Mouse (Mus musculus): ENCODE results near the gene Rcc1l. TPM values are rescaled to one million over a fixed set of nuclear protein-coding genes. Genes with fewer than 3 reads are reported as not detected.

Rcc1l gene
- polyA plus RNA-seq, 1 experiment, result 18.0 TPM

GRCm38 (mm10) chr5:134141236-134141635 lies 35.3 kb downstream of the Rcc1l start:
- Histone ChIP-seq H3K27me3 (ENCODE audit: control insufficient read depth, insufficient read depth, low read length) (no peaks in the 10 kb centered on the region), H3K27ac (ENCODE audit: control insufficient read depth, insufficient read depth, low read length) (no peak overlapping the region), H3K4me3 (ENCODE audit: control insufficient read depth, insufficient read depth, low read length) (no peak overlapping the region), H3K4me1 (replicated peaks; ENCODE audit: control insufficient read depth, insufficient read depth, low read length) (no peaks in the 10 kb centered on the region), H3K36me3 (ENCODE audit: control insufficient read depth, insufficient read depth, low read length) (no peaks in the 10 kb centered on the region)
- no peak for TF ChIP-seq POLR2A (IDR thresholded peaks at IDR 0.05; ENCODE audit: control insufficient read depth, extremely low read depth, insufficient read depth, low read length, poor library complexity)
- no peak for TF ChIP-seq CTCF (IDR thresholded peaks at IDR 0.05; ENCODE audit: borderline replicate concordance, control insufficient read depth, extremely low read depth, insufficient read depth, low read length, poor library complexity)
- 96% methylated on average over 7 of the region's 7 CpGs for WGBS
- no peak for DNase-seq

GRCm38 (mm10) chr5:134139429-134139828 lies 37.1 kb downstream of the Rcc1l start:
- 94% methylated on average over 6 of the region's 6 CpGs for WGBS
- no peaks in the 10 kb centered on the region for H3K27me3 ChIP-seq (ENCODE audit: control insufficient read depth, insufficient read depth, low read length)
- TF ChIP-seq CTCF (IDR thresholded peaks at IDR 0.05; ENCODE audit: borderline replicate concordance, control insufficient read depth, extremely low read depth, insufficient read depth, low read length, poor library complexity) (no peak), POLR2A (IDR thresholded peaks at IDR 0.05; ENCODE audit: control insufficient read depth, extremely low read depth, insufficient read depth, low read length, poor library complexity) (no peak)
- H3K27ac ChIP-seq (ENCODE audit: control insufficient read depth, insufficient read depth, low read length), result no peak overlapping the region
- DNase-seq, result peak; percentile 7
- H3K4me1 ChIP-seq (replicated peaks; ENCODE audit: control insufficient read depth, insufficient read depth, low read length), result no peaks in the 10 kb centered on the region
- H3K4me3 ChIP-seq (ENCODE audit: control insufficient read depth, insufficient read depth, low read length), result no peak overlapping the region
- H3K36me3 ChIP-seq (ENCODE audit: control insufficient read depth, insufficient read depth, low read length), result no peaks in the 10 kb centered on the region

GRCm38 (mm10) chr5:134137933-134138332 lies 38.6 kb downstream of the Rcc1l start:
- TF ChIP-seq CTCF (IDR thresholded peaks at IDR 0.05; ENCODE audit: borderline replicate concordance, control insufficient read depth, extremely low read depth, insufficient read depth, low read length, poor library complexity) (no peak), POLR2A (IDR thresholded peaks at IDR 0.05; ENCODE audit: control insufficient read depth, extremely low read depth, insufficient read depth, low read length, poor library complexity) (no peak)
- Histone ChIP-seq H3K27ac (ENCODE audit: control insufficient read depth, insufficient read depth, low read length) (no peak overlapping the region), H3K4me3 (ENCODE audit: control insufficient read depth, insufficient read depth, low read length) (no peak overlapping the region), H3K4me1 (replicated peaks; ENCODE audit: control insufficient read depth, insufficient read depth, low read length) (no peaks in the 10 kb centered on the region), H3K36me3 (ENCODE audit: control insufficient read depth, insufficient read depth, low read length) (no peaks in the 10 kb centered on the region), H3K27me3 (ENCODE audit: control insufficient read depth, insufficient read depth, low read length) (no peaks in the 10 kb centered on the region)
- no peak for DNase-seq
- 97% methylated on average over 5 of the region's 5 CpGs for WGBS

GRCm38 (mm10) chr5:134136022-134136421 lies 40.6 kb downstream of the Rcc1l start:
- Histone ChIP-seq H3K4me1 (replicated peaks; ENCODE audit: control insufficient read depth, insufficient read depth, low read length) (no peaks in the 10 kb centered on the region), H3K36me3 (ENCODE audit: control insufficient read depth, insufficient read depth, low read length) (no peaks in the 10 kb centered on the region), H3K27me3 (ENCODE audit: control insufficient read depth, insufficient read depth, low read length) (no peaks in the 10 kb centered on the region), H3K4me3 (ENCODE audit: control insufficient read depth, insufficient read depth, low read length) (no peak overlapping the region), H3K27ac (ENCODE audit: control insufficient read depth, insufficient read depth, low read length) (no peak overlapping the region)
- DNase-seq, result no peak
- 97% methylated on average over 12 of the region's 12 CpGs for WGBS
- TF ChIP-seq CTCF (IDR thresholded peaks at IDR 0.05; ENCODE audit: borderline replicate concordance, control insufficient read depth, extremely low read depth, insufficient read depth, low read length, poor library complexity) (no peak), POLR2A (IDR thresholded peaks at IDR 0.05; ENCODE audit: control insufficient read depth, extremely low read depth, insufficient read depth, low read length, poor library complexity) (no peak)

- TF ChIP-seq POLR2A (IDR thresholded peaks at IDR 0.05; ENCODE audit: control insufficient read depth, extremely low read depth, insufficient read depth, low read length, poor library complexity) (no peak), CTCF (IDR thresholded peaks at IDR 0.05; ENCODE audit: borderline replicate concordance, control insufficient read depth, extremely low read depth, insufficient read depth, low read length, poor library complexity) (no peak)
- no peak for DNase-seq
- WGBS, result 69% methylated on average over 4 of the region's 4 CpGs
- H3K4me1 ChIP-seq (replicated peaks; ENCODE audit: control insufficient read depth, insufficient read depth, low read length), result no peaks in the 10 kb centered on the region
- no peak overlapping the region; the same call in 1 of the 2 replicates for H3K27ac ChIP-seq (ENCODE audit: control insufficient read depth, insufficient read depth, low read length)
- H3K27me3 ChIP-seq (ENCODE audit: control insufficient read depth, insufficient read depth, low read length), result no peaks in the 10 kb centered on the region
- H3K4me3 ChIP-seq (ENCODE audit: control insufficient read depth, insufficient read depth, low read length), result no peak overlapping the region
- no peaks in the 10 kb centered on the region for H3K36me3 ChIP-seq (ENCODE audit: control insufficient read depth, insufficient read depth, low read length)
These were observed 45.0 kb downstream of the Rcc1l start for GRCm38 (mm10) chr5:134131586-134131985.

- H3K27me3 ChIP-seq (ENCODE audit: control insufficient read depth, insufficient read depth, low read length), result no peaks in the 10 kb centered on the region
- TF ChIP-seq CTCF (IDR thresholded peaks at IDR 0.05; ENCODE audit: borderline replicate concordance, control insufficient read depth, extremely low read depth, insufficient read depth, low read length, poor library complexity) (no peak), POLR2A (IDR thresholded peaks at IDR 0.05; ENCODE audit: control insufficient read depth, extremely low read depth, insufficient read depth, low read length, poor library complexity) (no peak)
- WGBS, result 97% methylated on average over 2 of the region's 2 CpGs
- no peaks in the 10 kb centered on the region for H3K4me1 ChIP-seq (replicated peaks; ENCODE audit: control insufficient read depth, insufficient read depth, low read length)
- H3K36me3 ChIP-seq (ENCODE audit: control insufficient read depth, insufficient read depth, low read length), result no peaks in the 10 kb centered on the region
- no peak for DNase-seq
- no peak overlapping the region for H3K4me3 ChIP-seq (ENCODE audit: control insufficient read depth, insufficient read depth, low read length)
- H3K27ac ChIP-seq (ENCODE audit: control insufficient read depth, insufficient read depth, low read length), result no peak overlapping the region
These were observed 50.3 kb downstream of the Rcc1l start for GRCm38 (mm10) chr5:134126232-134126631.

- no peak for DNase-seq
- H3K36me3 ChIP-seq (ENCODE audit: control insufficient read depth, insufficient read depth, low read length), result no peaks in the 10 kb centered on the region
- H3K27ac ChIP-seq (ENCODE audit: control insufficient read depth, insufficient read depth, low read length), result no peak overlapping the region
- no peak for TF ChIP-seq CTCF (IDR thresholded peaks at IDR 0.05; ENCODE audit: borderline replicate concordance, control insufficient read depth, extremely low read depth, insufficient read depth, low read length, poor library complexity)
- no peak for TF ChIP-seq POLR2A (IDR thresholded peaks at IDR 0.05; ENCODE audit: control insufficient read depth, extremely low read depth, insufficient read depth, low read length, poor library complexity)
- WGBS, result 92% methylated on average over 6 of the region's 6 CpGs
- H3K4me1 ChIP-seq (replicated peaks; ENCODE audit: control insufficient read depth, insufficient read depth, low read length), result no peaks in the 10 kb centered on the region
- no peak overlapping the region for H3K4me3 ChIP-seq (ENCODE audit: control insufficient read depth, insufficient read depth, low read length)
- H3K27me3 ChIP-seq (ENCODE audit: control insufficient read depth, insufficient read depth, low read length), result no peaks in the 10 kb centered on the region
These were observed 52.7 kb downstream of the Rcc1l start for GRCm38 (mm10) chr5:134123846-134124245.

Data from thymus, adult 2 months (tissue).